Mouse (Mus musculus) G1E (cell line): ENCODE measurements around the gene Tbx18. TPM values are rescaled to one million over a fixed set of nuclear protein-coding genes. Genes with fewer than 3 reads are reported as not detected.

Source experiments
- ATAC-seq: 2 replicates; pipeline ENCODE4 v1.8.0; 2016; ENCODE audit warnings: mild to moderate bottlenecking; ENCODE audit not compliant: insufficient number of reproducible peaks, poor library complexity, low FRiP score, severe bottlenecking; ENCODE audit errors: extremely low read depth
- DNase-seq: peaks from one replicate; pipeline ENCODE4 v3.0.0; 2012; ENCODE audit warnings: low spot score
- H3K27me3 ChIP-seq: 2 replicates; pipeline ENCODE4 v1.6.1; 2012; ENCODE audit warnings: mild to moderate bottlenecking, low read length, inconsistent platforms; ENCODE audit not compliant: insufficient read depth
- H3K36me3 ChIP-seq: replicated peaks from 2 replicates; pipeline ENCODE3; 2012; ENCODE audit warnings: mild to moderate bottlenecking, inconsistent platforms
- H3K4me1 ChIP-seq: 2 replicates; pipeline ENCODE4 v1.6.1; 2012; ENCODE audit warnings: low read depth, low read length, inconsistent platforms, mixed read lengths; ENCODE audit not compliant: insufficient read depth
- H3K4me3 ChIP-seq: 2 replicates; pipeline ENCODE4 v1.5.1; 2012; ENCODE audit warnings: low read depth, mild to moderate bottlenecking, inconsistent platforms, low read length, moderate library complexity, mixed read lengths
- H3K9me3 ChIP-seq: replicated peaks from 2 replicates; pipeline ENCODE4 v1.6.1; 2012; ENCODE audit warnings: inconsistent platforms
- CTCF ChIP-seq: IDR thresholded peaks from 2 replicates; pipeline ENCODE4 v1.5.1; 2012; ENCODE audit warnings: low read depth, low read length, inconsistent platforms, mixed read lengths
- GATA1 ChIP-seq: IDR thresholded peaks from 2 replicates; pipeline ENCODE4 v1.6.1; 2012; ENCODE audit warnings: borderline replicate concordance, low read length, inconsistent platforms, mixed read lengths
- GATA2 ChIP-seq: IDR thresholded peaks from 2 replicates; pipeline ENCODE4 v1.6.1; 2012; ENCODE audit warnings: low read depth, low read length, inconsistent platforms, borderline replicate concordance
- POLR2AphosphoS5 ChIP-seq: IDR thresholded peaks from 2 replicates; pipeline ENCODE4 v1.6.1; 2012; ENCODE audit warnings: low read depth, low read length, inconsistent platforms; ENCODE audit not compliant: insufficient replicate concordance
- TAL1 ChIP-seq: conservative IDR thresholded peaks from 2 replicates; pipeline ENCODE4 v1.6.1; 2012; ENCODE audit warnings: low read depth, low read length, inconsistent platforms, mixed read lengths
- polyA plus RNA-seq: library from polyadenylated mRNA; stranded (reverse); fragments of >175 nt; gene quantifications from 2 replicates; pipeline ENCODE4 v1.2.3, GENCODE M21; 2012
- total RNA-seq, 2 experiments: library from RNA; stranded (forward) in 1 of 2; stranded (reverse) in 1 of 2; fragments of 200-1000 nt in 1 of 2; fragments of >200 nt in 1 of 2; fragmentation: Nextera tagmentation in 1 of 2; gene quantifications; 2 replicates each; pipeline ENCODE4 v1.2.3; 2014 to 2017

Gene Tbx18
- total and polyA plus RNA-seq, 3 experiments = not detected

DNA sequence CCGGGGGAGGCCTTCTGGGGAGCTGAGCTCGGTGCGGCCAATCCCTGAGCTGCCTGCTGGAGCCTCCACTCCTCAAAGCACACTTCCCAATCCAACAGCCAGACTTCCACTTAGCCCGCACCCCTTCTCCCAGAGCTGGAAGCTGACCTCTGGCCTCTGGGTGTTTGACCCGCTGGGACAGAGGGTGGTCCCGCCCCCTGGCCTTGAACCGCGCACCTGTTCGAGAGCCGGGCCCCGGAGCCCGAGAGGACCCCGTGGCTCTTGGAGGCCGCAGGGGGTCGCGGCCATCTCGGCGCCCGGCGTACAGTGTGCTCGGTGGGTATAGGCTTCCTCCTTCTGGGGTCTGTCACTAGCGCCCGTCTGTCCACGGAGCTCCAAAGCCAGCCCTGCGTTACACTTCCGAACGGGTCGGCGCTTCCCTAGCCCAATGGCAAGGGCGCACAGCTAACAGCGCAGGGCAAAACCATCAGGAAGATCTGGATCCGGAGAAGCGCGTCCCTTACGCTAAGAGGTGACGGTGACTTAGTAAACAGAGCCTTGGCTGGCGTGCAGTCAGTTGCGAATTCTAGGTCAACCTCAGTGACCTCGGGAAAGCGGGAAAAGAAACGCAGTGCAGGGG, 8.6 kb upstream of the Tbx18 start:
- no peak for TF ChIP-seq GATA1
- TF ChIP-seq POLR2AphosphoS5 = no peak
- no peak for TF ChIP-seq TAL1
- TF ChIP-seq CTCF = no peak
- no peaks in the 10 kb centered on the region for H3K27me3 ChIP-seq
- H3K4me3 ChIP-seq = no peak overlapping the region; the same call in 1 of the 2 replicates
- ATAC-seq (no peak), DNase-seq (no peak)
- H3K9me3 ChIP-seq = peaks cover 24% of the 10 kb centered on the region
- no peaks in the 10 kb centered on the region for H3K36me3 ChIP-seq
- H3K4me1 ChIP-seq = no peaks in the 10 kb centered on the region

DNA sequence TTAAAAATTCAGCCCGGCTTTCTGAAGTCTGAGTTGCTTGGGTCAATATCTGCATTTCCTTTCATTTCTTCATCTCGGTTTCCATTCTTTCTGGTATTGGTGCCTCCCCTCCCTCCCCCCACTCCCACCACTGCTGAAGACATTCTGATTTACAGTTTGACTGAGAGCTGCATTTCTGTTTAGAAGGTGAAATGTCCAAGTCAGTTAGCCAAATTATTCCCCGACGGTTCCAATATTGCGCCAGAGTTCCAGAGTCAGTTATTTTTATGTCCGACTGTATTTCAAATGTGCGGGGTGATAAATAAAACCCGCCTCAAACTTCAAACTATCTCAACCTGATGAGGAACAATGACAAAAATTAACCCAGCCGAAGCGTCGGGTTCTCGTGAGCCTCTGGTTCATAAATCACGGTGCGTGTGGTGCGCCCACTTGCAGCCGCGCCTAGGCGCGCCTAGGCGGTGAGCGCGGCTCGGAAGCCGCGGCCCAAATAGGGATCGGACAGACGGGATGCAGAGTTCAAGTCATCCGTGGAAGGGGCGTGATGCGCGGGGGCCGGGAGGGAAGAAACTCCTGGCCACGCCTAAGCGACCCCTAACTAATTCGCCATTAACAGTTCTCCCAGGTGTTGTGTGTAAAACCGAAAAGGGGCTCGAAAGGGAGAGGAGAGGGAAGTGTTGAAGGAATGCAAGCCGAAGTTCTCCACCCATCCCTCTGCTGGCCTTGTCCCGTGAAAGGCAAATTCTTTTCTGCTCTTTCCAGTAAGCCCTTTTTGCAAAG, 7.9 kb upstream of the Tbx18 start:
- no peak for DNase-seq
- H3K4me3 ChIP-seq = no peak overlapping the region
- no peak for ATAC-seq
- TF ChIP-seq TAL1 (no peak), GATA1 (no peak), GATA2 (no peak), CTCF (no peak), POLR2AphosphoS5 (no peak)
- H3K36me3 ChIP-seq = no peaks in the 10 kb centered on the region
- no peaks in the 10 kb centered on the region for H3K4me1 ChIP-seq
- H3K9me3 ChIP-seq = peaks cover 26% of the 10 kb centered on the region
- H3K27me3 ChIP-seq = no peaks in the 10 kb centered on the region

DNA sequence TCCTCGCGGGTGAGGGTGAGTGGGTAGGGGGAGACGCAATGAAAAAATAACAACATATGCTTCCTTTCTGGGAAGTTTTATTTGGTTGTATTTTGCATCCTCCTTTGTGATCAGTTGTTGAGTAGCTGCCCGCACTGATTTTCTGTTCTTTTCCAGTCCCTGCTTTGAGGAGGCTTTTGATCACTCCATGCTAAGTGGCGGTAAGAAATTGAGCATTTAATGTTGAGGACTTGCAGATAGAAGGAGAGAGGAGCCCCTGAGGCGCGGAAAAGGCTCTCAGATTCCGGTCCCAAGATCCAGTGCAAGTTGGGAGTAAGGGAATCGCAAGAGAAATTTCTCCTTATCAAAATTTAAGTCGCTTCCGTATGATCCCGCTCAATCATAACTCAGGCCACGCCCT, 7.1 kb upstream of the Tbx18 start:
- H3K4me3 ChIP-seq = no peak overlapping the region
- H3K4me1 ChIP-seq = no peaks in the 10 kb centered on the region
- DNase-seq (no peak), ATAC-seq (no peak)
- no peaks in the 10 kb centered on the region for H3K27me3 ChIP-seq
- no peak for TF ChIP-seq CTCF
- H3K9me3 ChIP-seq = peaks cover 33% of the 10 kb centered on the region
- no peaks in the 10 kb centered on the region for H3K36me3 ChIP-seq

DNA sequence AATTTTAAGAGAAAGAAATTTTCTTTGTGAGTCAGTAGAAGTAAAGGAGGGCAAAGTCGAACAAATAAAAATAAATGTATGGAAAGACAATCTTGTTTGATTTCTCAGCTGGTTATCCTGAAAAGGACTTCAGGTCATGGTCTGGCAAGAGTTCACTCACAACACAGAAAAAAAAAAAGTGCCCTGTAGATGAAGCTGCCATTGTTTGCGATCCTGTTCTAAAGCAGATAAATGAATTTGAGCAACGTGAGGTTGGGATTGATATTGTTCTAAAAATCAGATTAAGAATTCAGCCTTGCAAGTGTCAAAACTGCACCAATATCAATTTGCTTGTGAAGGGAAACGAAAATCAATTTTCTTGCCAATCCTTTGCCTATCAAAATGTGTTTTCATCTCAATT, 6.2 kb upstream of the Tbx18 start:
- Histone ChIP-seq H3K27me3 (no peaks in the 10 kb centered on the region), H3K9me3 (peaks cover 41% of the 10 kb centered on the region), H3K4me1 (no peaks in the 10 kb centered on the region), H3K36me3 (no peaks in the 10 kb centered on the region), H3K4me3 (no peak overlapping the region)
- TF ChIP-seq TAL1 (no peak), GATA1 (no peak)
- DNase-seq (no peak), ATAC-seq (no peak)

DNA sequence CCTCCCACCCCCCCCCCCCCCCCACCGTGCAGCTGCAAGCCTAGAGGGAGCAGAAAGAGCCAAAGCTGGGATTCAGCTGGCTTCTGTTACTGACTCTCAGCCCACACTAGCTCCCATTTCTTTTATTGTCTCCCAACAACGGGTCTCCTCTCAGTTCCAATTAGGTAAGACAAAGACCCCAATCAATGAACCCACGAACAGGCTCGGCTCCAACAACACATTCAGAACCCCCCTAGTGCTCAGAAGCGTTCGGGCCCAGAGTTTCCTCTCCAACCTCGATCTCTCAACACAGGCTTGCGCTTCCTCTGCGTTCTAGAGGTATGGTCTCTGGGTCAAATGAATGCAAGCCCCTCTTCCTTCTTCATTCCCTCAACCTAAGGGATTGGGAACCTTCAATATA, 4.0 kb upstream of the Tbx18 start:
- no peak for DNase-seq
- Histone ChIP-seq H3K4me1 (no peaks in the 10 kb centered on the region), H3K4me3 (no peak overlapping the region), H3K27me3 (no peaks in the 10 kb centered on the region), H3K9me3 (peaks cover 48% of the 10 kb centered on the region), H3K36me3 (no peaks in the 10 kb centered on the region)
- TF ChIP-seq POLR2AphosphoS5 (no peak), CTCF (no peak), GATA1 (no peak), TAL1 (no peak), GATA2 (no peak)
- ATAC-seq = no peak

DNA sequence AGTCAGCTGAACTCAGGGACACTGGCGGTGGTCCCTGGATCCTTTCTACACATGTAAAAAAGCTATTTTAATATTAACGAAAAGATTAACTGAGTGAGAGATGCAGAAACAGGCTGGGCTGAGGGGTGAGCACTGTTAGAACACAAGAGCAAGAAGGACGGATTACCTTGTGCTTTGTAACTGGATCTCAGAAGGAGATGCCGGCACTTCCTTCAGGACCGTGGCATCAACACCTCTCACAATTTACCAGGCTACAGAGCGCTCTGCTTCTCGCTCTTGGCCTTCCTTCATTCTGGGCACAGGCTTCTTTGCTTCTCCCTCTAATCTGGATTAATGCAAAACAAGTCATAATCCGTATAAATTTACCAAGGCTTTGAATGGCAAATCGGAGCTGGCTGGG, 3.6 kb upstream of the Tbx18 start:
- Histone ChIP-seq H3K9me3 (peaks cover 48% of the 10 kb centered on the region), H3K4me3 (no peak overlapping the region), H3K36me3 (no peaks in the 10 kb centered on the region), H3K27me3 (no peaks in the 10 kb centered on the region), H3K4me1 (no peaks in the 10 kb centered on the region)
- ATAC-seq = no peak
- no peak for DNase-seq
- TF ChIP-seq GATA1 (no peak), TAL1 (no peak), CTCF (no peak), GATA2 (no peak), POLR2AphosphoS5 (no peak)

DNA sequence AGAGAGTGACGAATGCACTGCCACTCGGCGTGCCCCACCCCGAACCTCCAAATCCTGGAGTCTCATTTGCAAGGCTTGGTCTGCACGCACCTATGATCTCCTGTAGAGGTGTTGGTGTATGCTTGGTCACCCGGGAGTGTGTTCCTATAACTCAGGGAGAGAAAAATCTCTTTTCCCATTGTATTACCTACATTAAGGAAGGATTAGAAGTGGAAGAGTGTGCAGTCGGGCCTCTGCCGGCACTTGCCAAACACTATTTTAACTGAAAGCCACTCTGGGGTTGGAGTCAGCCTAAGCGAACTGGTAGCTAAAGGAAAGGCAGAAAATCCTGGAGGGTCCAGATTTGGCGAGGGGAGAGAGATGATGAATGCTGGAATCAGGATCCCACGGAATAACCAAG, 2.7 kb upstream of the Tbx18 start:
- no peaks in the 10 kb centered on the region for H3K36me3 ChIP-seq
- ATAC-seq (no peak), DNase-seq (no peak)
- no peak overlapping the region for H3K4me3 ChIP-seq
- H3K27me3 ChIP-seq = no peaks in the 10 kb centered on the region
- H3K4me1 ChIP-seq = no peaks in the 10 kb centered on the region
- no peak for TF ChIP-seq CTCF
- TF ChIP-seq POLR2AphosphoS5 = no peak
- no peak for TF ChIP-seq GATA1
- no peak for TF ChIP-seq GATA2
- no peak for TF ChIP-seq TAL1
- peaks cover 48% of the 10 kb centered on the region for H3K9me3 ChIP-seq
